Mouse (Mus musculus): Measurements from ENCODE around the gene Cacna1f.

Gene Cacna1f

DNA sequence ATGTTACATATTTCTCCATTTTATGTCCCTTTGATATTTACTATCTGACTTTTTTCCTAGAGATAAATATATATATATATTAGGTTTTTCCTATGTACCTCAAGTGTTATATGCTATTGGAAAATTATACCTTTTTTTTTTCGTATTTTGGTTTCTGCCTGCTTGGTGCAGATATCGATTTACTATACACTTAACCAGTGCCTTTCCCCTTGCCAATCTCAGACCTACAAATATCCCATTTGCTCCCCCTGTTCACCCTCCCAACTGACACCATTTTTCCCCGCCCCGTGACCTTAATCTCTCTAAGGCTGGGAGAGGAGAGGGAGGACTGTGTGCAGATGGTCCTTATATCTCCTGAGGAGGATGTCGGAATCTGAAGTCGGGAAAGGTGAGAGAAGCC lies at the start of gene Cacna1f:
Gene Cacna1f (plus strand): TSS at position 301 of the 400 bp plus-strand sequence.
- DNase-seq = no peak

- no peak for DNase-seq
These were observed 43.8 kb upstream of the Cacna1f start for GRCm38 (mm10) chrX:7563076-7563475.

GRCm38 (mm10) chrX:7566352-7566751 lies 40.5 kb upstream of the Cacna1f start:
- no peak for DNase-seq

DNA sequence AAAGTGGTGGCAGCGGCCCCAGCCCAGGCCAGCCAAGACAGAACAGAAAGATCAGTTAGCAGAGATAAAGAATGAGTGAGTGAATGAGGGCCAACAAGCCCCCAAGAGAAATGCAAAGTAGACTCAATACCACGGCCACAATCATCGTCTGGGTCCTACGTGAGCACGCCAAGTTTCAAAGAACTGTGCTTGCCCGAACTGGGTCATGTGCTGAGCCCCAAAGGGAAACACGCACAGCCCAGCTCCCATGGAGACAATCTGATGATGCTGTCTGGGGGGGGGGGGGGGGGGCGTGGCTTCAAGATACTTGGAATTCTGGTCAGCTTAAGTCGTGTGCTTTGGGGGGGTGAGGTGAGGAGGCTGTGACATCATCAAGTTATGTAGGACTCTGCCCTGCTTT lies 39.4 kb upstream of the Cacna1f start:
- DNase-seq = no peak

- DNase-seq = no peak
These were observed 36.3 kb upstream of the Cacna1f start for GRCm38 (mm10) chrX:7570481-7571175.

GRCm38 (mm10) chrX:7571565-7572136 lies 35.2 kb upstream of the Cacna1f start:
- no peak for DNase-seq

- no peak for DNase-seq
These were observed 34.4 kb upstream of the Cacna1f start for GRCm38 (mm10) chrX:7572466-7572865.

DNA sequence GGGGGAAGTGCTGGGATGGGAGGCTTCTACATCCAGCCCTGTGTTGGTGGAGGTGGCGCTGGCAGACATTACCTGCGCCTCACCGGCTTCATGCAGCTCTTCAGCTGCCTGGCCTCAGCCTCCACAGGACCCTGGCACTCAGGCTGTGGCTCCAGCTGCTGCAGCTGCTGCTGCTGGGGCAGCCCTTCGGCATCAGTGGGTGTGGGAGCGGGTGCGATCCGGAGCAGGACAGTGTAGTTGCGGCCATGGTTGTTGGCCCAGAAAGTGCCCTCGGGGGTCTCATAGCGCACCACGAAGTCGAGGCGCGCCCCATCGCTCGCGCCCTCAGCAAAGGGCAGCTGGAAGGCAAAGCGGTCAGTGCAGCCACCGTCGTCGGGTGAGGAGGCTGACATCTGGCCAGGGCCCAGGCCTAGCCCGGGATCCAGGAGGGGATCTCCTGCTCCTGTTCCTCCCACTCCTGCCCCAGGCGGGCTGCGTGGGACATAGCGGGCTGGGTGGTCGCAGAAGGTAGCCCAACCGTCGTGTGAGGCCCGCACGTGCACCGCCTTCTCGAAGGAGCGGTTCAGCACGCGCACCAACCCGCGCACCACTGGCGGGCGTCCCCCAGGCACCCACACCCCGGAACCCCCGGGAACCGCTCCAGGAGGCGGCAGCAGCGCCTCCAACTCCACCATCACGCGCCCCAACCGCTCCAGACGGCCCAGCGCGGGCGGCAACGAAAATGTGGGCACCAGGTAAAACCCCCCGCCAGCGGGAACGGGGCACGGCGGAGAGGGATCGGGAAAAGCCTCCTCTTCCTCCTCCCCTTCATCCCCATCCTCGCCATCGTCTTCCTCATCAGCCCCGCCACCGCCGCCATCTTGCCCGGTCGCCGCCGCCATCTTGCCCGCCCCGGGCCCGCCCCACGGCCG lies 33.5 kb upstream of the Cacna1f start, which contains the start of gene Foxp3:
Gene Foxp3 (plus strand): TSS at position 469 of the 911 bp plus-strand sequence.
- DNase-seq = peak; percentile 5 to 9

DNA sequence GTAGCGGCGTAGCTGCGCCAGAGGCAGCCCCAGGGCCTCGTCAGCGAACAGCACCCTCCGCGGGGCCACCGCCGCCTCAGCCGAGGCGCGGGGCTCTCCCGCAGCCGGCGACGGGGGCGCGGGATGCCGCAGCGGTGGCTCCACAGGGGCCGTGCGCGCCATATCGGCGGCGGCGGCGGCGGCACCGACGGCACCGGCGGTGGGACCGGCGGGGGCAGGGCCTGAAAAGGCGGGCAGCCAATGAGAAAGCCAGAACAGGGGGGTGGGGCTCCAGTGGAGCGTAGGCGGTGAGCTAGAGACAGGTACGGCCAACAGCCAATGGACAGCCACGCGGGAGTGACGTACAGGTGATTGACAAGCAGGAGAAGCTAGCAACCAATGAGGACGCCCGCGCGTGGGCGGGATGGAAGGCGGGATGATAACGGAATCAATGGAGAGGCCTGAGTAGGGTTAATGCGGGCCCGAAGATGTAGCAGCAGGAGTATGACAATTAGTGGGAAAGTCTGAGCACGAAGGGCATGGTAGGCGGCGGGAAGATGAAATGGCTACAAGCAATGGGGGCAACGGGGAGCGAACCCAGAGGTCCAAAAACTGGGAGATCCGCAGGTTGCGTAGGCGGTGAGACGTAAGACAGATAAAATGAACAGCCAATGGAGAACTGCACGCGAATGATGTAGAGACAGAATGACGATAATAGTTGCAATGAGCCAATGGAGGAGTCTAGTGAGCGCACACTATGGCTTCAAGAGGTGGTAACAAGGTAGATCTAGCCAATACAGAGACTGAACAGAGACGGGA lies 32.6 kb upstream of the Cacna1f start, which contains the start of gene Ppp1r3f:
Gene Ppp1r3f (minus strand): TSS at position 197 of the 798 bp plus-strand sequence.
- peak; percentile 94 to 96 for DNase-seq

DNA sequence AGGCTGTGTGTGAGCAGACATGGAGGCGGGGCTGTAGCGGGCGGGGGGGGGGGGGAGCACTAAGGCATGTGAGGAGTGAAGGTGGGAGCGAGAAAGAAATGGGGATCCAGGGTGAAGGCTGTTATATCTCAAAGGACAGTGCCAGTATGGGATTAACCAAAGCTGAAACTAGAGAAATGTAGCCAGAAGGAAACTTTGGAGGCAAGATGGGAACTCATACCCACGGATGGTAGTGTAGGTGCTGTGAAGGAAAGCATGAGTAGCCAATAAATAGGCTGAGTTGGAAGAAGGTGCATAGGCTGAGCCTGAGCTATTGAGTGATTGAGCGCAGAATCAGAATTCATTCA lies 32.0 kb upstream of the Cacna1f start:
- no peak for DNase-seq

GRCm38 (mm10) chrX:7581151-7581550 lies 25.7 kb upstream of the Cacna1f start:
- no peak for DNase-seq

- no peak for DNase-seq
These were observed 23.0 kb upstream of the Cacna1f start for GRCm38 (mm10) chrX:7583881-7584280.

- no peak for DNase-seq
These were observed 20.5 kb upstream of the Cacna1f start for GRCm38 (mm10) chrX:7586356-7586755.

DNA sequence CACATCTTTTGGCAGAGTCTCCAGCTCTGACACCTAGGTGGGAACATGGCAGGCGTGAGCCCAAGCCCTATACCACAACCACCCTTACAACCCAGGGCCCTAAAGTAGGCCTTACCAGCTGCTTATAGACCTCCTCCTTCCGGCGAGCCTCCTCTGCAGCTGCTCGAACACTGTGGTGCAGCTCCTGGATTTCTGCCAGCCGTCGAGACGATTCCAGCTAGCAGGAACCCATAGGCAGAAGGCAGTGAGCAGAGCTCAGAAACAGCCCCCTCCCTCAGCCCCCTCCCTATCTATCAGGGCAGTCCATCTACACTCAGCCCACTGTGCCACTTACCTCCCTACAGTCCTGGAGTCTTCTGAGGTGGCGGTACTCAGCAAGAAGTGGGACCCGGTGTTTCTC lies 11.5 kb upstream of the Cacna1f start:
- no peak for DNase-seq

DNA sequence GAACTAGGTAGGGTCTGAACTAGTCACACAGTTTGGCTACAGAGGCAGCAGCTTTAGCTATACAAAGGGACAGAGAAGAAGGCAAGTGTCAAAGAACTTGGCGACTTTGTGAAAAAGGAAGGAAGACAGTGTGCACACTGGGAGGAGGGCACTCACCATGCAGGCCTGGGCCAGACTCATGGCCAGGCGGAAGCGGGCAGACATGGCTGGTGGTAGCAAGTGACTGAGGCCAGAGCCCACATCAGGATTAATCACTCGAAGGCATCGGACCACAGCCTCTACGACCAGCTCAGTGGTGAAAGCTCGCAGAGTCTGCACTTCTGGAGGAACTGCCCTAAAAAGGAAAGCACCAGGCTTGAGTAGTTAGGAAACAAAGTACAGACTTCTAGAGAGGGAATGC lies 2.9 kb upstream of the Cacna1f start:
- DNase-seq = no peak

DNA sequence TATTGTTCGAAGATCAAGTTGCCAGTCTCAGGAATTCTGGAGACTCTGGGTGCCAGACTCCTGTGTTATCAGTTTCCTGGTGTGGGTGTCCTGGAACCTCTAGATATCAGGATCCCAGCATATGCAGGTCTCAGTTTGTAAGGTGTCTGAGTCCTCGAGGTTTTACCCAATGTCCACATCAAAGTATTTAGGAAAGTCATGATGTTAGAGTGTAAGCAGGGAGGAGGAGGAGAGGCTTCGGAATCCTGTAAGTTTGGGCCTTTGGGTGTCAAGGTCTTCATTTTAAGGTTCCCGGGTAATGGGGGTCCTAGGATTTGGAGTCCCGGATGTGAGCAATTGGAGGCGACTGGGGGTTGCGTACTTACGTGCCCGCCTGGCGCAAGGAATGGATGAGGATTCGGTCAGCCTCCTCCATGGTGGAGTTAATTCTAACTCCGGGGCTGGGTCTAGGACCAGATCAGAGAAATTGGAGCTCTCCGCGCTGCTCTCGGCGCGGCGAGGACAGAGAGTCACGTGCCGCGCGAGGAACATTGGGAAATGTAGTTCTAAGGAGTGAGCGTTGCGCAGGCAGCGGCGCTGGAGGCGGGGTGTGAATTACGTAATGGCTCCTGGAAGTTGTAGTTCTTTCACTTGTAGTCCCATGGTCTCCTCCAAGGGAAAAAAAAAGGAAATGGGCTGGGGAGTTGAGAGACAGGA lies 1.9 kb upstream of the Cacna1f start, which contains the start of gene Ccdc22:
Gene Ccdc22 (minus strand): TSS at position 639 of the 696 bp plus-strand sequence.
- DNase-seq = peak; percentile 87 to 88

- no peak for DNase-seq
These were observed 1.3 kb upstream of the Cacna1f start for GRCm38 (mm10) chrX:7605575-7605941.

DNA sequence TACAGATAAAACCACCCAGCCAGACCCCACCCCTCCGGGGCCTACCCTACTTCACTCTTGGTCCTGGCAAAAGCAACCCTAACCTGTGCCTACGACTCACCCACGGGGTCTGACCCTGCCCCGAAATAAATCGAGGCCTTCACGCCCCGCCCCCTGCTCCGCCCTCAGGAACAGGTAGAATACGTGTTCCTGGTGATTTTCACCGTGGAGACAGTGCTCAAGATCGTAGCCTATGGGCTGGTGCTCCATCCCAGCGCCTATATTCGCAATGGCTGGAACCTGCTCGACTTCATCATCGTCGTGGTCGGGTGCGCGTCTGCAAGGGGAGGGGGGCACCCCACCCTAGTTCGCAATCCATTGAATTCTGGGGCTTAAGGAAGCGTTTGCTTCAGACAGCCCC lies 3.2 kb downstream of the Cacna1f start:
- DNase-seq = no peak

GRCm38 (mm10) chrX:7610536-7611258 lies 3.8 kb downstream of the Cacna1f start:
- DNase-seq = no peak

- no peak for DNase-seq
These were observed 11.1 kb downstream of the Cacna1f start for GRCm38 (mm10) chrX:7617889-7618551.

DNA sequence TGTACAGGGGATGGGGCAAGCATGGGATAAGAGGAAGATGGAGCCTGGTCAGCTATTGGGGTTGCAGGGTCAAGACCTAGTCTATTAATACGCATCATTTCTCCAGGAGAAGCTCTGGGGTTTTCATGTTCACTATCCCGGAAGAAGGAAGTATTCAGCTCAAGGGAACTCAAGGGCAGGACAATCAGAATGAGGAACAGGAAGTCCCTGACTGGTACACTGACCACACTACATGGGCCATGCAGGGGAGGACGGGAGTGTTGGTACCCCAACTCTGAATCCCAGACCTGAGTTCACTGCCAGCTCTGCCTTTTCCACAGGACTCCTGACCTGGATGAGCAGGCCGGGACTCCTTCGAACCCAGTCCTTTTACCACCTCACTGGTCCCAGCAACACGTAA lies 25.7 kb downstream of the Cacna1f start:
- no peak for DNase-seq

Data from kidney, adult 8-10 months (tissue).